Mouse (Mus musculus) skeletal muscle tissue, adult 2 months (tissue): ENCODE measurements around the gene Cnot1.

Source experiments
- DNase-seq: peaks from one replicate; pipeline ENCODE4 v3.0.0-alpha.2; 2012; ENCODE audit warnings: low read depth, low spot score

Cnot1 gene

GRCm38 (mm10) chr8:95738596-95738995 lies 68.7 kb downstream of the Cnot1 start:
- no peak for DNase-seq

DNA sequence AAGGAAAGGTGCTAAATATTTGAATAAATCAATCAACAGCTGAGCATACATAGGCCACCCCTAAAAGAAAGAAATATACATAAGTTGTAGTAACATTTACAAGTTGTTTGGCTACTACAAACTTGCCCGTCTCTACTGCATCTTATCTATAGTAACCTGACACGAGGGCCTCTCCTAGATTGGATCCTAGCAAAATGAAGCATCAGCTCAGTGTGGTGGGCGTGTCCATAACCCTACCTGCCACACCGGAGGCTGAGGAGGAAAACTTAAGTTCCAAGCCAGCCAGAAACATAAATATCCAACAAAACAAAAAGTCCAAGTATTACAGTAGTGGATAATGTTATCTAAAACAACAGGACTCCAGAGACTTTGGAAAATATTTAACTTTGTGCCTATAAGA lies 79.6 kb downstream of the Cnot1 start:
- no peak for DNase-seq

- no peak for DNase-seq
Measured at GRCm38 (mm10) chr8:95716546-95717335, 90.5 kb downstream of the Cnot1 start.

DNA sequence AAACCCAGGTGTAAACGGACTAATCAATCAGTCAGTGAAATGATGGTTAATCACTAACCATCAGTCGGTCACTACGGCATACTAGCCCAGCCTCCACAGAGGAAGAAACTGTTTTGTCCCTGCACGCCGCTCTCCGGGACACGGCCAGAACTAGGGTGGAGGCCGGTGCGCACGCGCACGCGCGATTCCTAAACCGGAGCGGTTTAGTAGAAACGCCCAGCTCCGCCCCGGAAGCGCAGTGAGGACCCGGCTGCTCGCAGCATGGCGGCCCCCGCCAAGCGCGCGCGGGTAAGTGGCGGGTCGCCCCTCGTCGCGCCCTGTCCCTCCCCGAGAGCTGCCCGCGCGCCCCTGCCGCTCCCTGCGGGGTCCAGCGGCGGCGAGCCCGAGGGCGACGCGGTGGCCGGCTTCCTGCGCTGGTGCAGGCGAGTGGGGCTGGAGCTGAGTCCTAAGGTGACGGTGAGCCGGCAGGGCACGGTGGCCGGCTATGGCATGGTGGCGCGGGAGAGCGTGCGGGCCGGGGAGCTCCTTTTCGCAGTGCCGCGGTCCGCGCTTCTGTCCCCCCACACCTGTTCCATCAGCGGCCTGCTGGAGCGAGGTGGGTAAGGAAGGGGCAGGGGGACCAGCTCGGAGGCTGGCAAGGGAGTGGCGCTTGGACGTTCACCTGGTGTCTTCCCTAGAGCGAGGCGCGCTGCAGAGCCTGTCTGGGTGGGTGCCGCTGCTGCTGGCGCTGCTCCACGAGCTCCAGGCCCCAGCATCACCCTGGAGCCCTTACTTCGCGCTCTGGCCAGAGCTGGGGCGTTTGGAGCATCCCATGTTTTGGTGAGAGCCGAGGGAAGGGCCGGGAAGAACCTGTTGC lies 91.4 kb downstream of the Cnot1 start, which contains the start of gene Setd6:
Setd6 (plus strand) TSS at position 206 of the 856 bp plus-strand sequence.
- DNase-seq: peak; percentile 81

GRCm38 (mm10) chr8:95714837-95715413 lies 92.3 kb downstream of the Cnot1 start:
- DNase-seq: no peak

- DNase-seq: no peak
Measured at GRCm38 (mm10) chr8:95714367-95714766, 92.9 kb downstream of the Cnot1 start.

- DNase-seq: peak; percentile 55
Measured at GRCm38 (mm10) chr8:95713100-95714010, 93.9 kb downstream of the Cnot1 start.

GRCm38 (mm10) chr8:95712395-95712794 lies 94.9 kb downstream of the Cnot1 start:
- DNase-seq: no peak

DNA sequence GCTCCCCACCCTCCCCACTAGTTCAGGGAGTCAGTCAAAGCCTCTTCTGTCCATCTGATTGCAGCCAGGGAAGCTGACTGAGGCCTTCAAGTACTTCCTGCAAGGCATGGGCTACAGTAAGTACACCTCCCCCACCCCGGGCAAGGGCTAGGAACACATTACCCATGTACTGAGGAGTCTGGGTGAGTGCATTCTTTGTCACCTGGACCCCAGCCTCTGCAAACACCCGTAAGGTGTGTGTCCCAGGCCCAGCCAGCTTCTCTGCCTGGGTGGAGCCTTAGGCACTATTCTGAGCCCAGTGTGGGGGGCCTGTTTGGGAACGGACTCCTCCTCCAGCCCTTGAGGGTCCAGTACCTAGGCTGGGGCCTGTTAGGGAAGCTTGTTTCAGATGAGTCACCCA lies 96.2 kb downstream of the Cnot1 start:
- DNase-seq: no peak

DNA sequence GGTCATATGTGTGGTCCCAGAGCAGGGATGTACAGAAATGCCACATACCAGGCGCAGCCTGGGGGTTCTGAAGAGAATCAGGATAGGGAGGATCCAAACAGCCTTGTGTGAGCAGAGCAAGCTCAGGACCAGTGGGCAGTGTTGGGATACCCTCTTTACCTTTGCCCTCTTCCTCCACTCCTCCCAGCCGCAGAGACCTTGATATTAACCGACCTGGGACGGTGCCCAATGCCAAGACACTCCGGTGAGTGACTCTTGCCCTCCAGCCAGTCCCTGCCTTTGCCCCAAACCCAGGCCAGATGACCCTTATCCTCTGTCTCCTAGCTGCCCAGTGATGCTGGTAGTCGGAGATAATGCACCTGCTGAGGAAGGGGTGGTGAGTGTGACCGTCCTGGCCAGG lies 97.7 kb downstream of the Cnot1 start:
- DNase-seq: no peak

DNA sequence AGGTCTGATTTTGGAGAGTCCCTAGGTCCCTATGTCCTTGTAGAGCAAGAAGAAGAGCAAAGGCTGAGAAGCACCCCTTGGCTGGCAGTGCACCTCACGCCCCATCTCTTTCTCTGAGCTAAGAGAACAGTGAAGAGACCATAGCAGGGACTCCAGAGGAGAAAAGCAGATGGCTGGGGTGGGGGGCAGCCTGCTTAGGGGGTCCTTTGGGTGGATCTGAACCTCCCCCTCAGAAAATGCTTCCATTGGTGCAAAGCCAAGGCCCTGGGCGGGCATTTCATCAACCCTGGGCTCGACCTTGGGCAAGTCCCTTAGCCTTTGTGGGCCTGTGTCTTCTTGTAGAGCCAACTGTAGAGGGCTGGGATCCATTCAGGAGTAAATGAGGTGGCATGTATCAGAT lies 102.7 kb downstream of the Cnot1 start:
- DNase-seq: no peak

GRCm38 (mm10) chr8:95703461-95704260 lies 103.6 kb downstream of the Cnot1 start:
- DNase-seq: no peak

- peak; percentile 70 for DNase-seq
Measured at GRCm38 (mm10) chr8:95702480-95703446, 104.5 kb downstream of the Cnot1 start.

- DNase-seq: no peak
Measured at GRCm38 (mm10) chr8:95701809-95702208, 105.5 kb downstream of the Cnot1 start.

- no peak for DNase-seq
Measured at GRCm38 (mm10) chr8:95700282-95700681, 107.0 kb downstream of the Cnot1 start.

- DNase-seq: no peak
Measured at GRCm38 (mm10) chr8:95698179-95698578, 109.1 kb downstream of the Cnot1 start.

- peak; percentile 40 for DNase-seq
Measured at GRCm38 (mm10) chr8:95697128-95697527, 110.1 kb downstream of the Cnot1 start.

DNA sequence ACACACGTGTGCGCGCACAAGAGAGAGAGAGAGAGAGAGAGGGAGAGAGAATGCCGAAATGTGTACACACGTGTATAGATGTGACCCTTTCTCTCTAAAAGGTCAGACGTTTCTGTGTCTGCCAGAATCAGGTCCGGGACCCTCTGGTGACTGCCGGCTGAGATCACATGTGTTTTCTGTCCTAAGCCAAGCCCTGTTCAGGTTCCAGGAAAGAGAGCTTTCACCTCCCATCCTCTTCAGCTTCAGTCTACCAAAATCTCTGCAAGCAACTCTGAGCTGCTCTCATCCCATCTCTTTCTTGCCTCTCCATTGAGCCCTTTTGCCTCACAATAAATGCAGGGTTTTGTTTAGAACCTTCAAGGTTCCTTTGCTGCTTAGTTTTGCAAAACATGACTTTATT lies 110.6 kb downstream of the Cnot1 start:
- DNase-seq: no peak

GRCm38 (mm10) chr8:95694631-95695030 lies 112.6 kb downstream of the Cnot1 start:
- no peak for DNase-seq
